ENCODE assay signal across 18 mouse cellular contexts in genomic region chr3:85053526-85053925, GRCm38 (mm10).
"Had no signal": no experiment of that assay in that cellular context is flagged by ENCODE, and none has a peak within 500 bp of the region (broad histone marks: within the 10 kb centered on the region; RNA-seq: fewer than 3 reads in every experiment).

No protein-coding gene starts in this region.

- H3K4me1 ChIP-seq: limb, embryonic 12.5 days; limb, embryonic 15.5 days; neural tube, embryonic 13.5 days; stomach, embryonic 15.5 days had no signal

- DNase-seq: kidney, postnatal 25 days; layer of hippocampus, adult 9-11 months; liver, postnatal 0 days; lung, embryonic 14.5 days; retina, postnatal 1 day; right cerebral cortex, postnatal 25 days; spleen, adult 18-20 months; thymus, postnatal 25 days had no signal

- H3K27me3 ChIP-seq: limb, embryonic 12.5 days; limb, embryonic 15.5 days; midbrain, embryonic 12.5 days; midbrain, embryonic 15.5 days; neural tube, embryonic 13.5 days; stomach, embryonic 15.5 days had no signal

- H3K27ac ChIP-seq: kidney, postnatal 0 days; layer of hippocampus, adult 2 months; limb, embryonic 12.5 days; limb, embryonic 15.5 days; liver, embryonic 14.5 days; macrophage; midbrain, embryonic 12.5 days; midbrain, embryonic 15.5 days; neural tube, embryonic 13.5 days; stomach, embryonic 15.5 days had no signal

- H3K4me3 ChIP-seq: layer of hippocampus, adult 2 months; limb, embryonic 12.5 days; limb, embryonic 15.5 days; midbrain, embryonic 12.5 days; midbrain, embryonic 15.5 days; neural tube, embryonic 13.5 days; stomach, embryonic 15.5 days had no signal
